Mouse (Mus musculus): ENCODE measurements around the gene Tmem205.

Gene Tmem205

GRCm38 (mm10) chr9:21943046-21943445, 15.7 kb upstream of the Tmem205 start:
- DNase-seq, result no peak

- DNase-seq, result no peak
These were observed 11.0 kb upstream of the Tmem205 start for GRCm38 (mm10) chr9:21938234-21938855.

- no peak for DNase-seq
These were observed 10.4 kb upstream of the Tmem205 start for GRCm38 (mm10) chr9:21937711-21938175.

- peak; percentile 77 for DNase-seq
These were observed 9.6 kb upstream of the Tmem205 start, which contains the start of gene Plppr2 for GRCm38 (mm10) chr9:21936692-21937570. Plppr2 (plus strand) TSS chr9:21937033.

- DNase-seq, result no peak
These were observed 8.2 kb upstream of the Tmem205 start for GRCm38 (mm10) chr9:21935466-21936131.

GRCm38 (mm10) chr9:21934021-21934420, 6.7 kb upstream of the Tmem205 start:
- DNase-seq, result no peak

- no peak for DNase-seq
These were observed 5.2 kb upstream of the Tmem205 start for GRCm38 (mm10) chr9:21932445-21933137.

GRCm38 (mm10) chr9:21932006-21932405, 4.7 kb upstream of the Tmem205 start:
- DNase-seq, result no peak

- DNase-seq, result no peak
These were observed 1.9 kb upstream of the Tmem205 start for GRCm38 (mm10) chr9:21929208-21929607.

- DNase-seq, result no peak
These were observed 572 bp downstream of the Tmem205 start for GRCm38 (mm10) chr9:21926784-21927183.

GRCm38 (mm10) chr9:21926155-21926554, 1.2 kb downstream of the Tmem205 start:
- no peak for DNase-seq

GRCm38 (mm10) chr9:21925506-21925905, 1.9 kb downstream of the Tmem205 start:
- DNase-seq, result no peak

- DNase-seq, result no peak
These were observed 2.3 kb downstream of the Tmem205 start for GRCm38 (mm10) chr9:21925034-21925433.

- DNase-seq, result no peak
These were observed 3.3 kb downstream of the Tmem205 start for GRCm38 (mm10) chr9:21924099-21924493.

GRCm38 (mm10) chr9:21923490-21924098, 3.8 kb downstream of the Tmem205 start:
- DNase-seq, result no peak

GRCm38 (mm10) chr9:21923036-21923435, 4.3 kb downstream of the Tmem205 start:
- no peak for DNase-seq

- no peak for DNase-seq
These were observed 8.5 kb downstream of the Tmem205 start for GRCm38 (mm10) chr9:21918692-21919384.

GRCm38 (mm10) chr9:21918035-21918592, 9.2 kb downstream of the Tmem205 start, which contains the start of gene Rab3d:
Rab3d (minus strand) TSS chr9:21918192.
- DNase-seq, result peak; percentile 96

GRCm38 (mm10) chr9:21917493-21918034, 9.8 kb downstream of the Tmem205 start:
- DNase-seq, result no peak

GRCm38 (mm10) chr9:21916851-21917492, 10.4 kb downstream of the Tmem205 start:
- DNase-seq, result no peak

Data from thymus, postnatal 25 days (tissue).